Mouse (Mus musculus) hindbrain, embryonic 14.5 days (tissue): ENCODE results near the gene Tor1aip1. TPM values are rescaled to one million over a fixed set of nuclear protein-coding genes. Genes with fewer than 3 reads are reported as not detected.

Experiments
- ATAC-seq: fragments of 200-750 bp; cut with Nextera tagmentation; 2 replicates; pipeline ENCODE4 v1.8.0; 2017; ENCODE audit warnings: moderate number of reproducible peaks, mild to moderate bottlenecking, moderate TSS enrichment, moderate library complexity; ENCODE audit not compliant: low FRiP score
- DNase-seq: peaks from one replicate; pipeline ENCODE4 v3.0.0-alpha.2; 2015; ENCODE audit warnings: low spot score
- H3K27ac ChIP-seq: fragments of 300-500 bp; sonication (generic); 2 replicates; pipeline ENCODE4 v1.5.1; 2014; ENCODE audit warnings: mild to moderate bottlenecking, moderate library complexity
- H3K27me3 ChIP-seq: fragments of 300-500 bp; sonication (generic); 2 replicates; pipeline ENCODE4 v1.6.1; 2014; ENCODE audit warnings: mild to moderate bottlenecking, low read length, mixed read lengths; ENCODE audit not compliant: control insufficient read depth, insufficient read depth
- H3K36me3 ChIP-seq: fragments of 300-500 bp; sonication (generic); replicated peaks from 2 replicates; pipeline ENCODE4 v1.6.1; 2014; ENCODE audit not compliant: control insufficient read depth, insufficient read depth
- H3K4me1 ChIP-seq: fragments of 300-500 bp; sonication (generic); replicated peaks from 2 replicates; pipeline ENCODE4 v1.6.1; 2014; ENCODE audit warnings: antibody characterized with exemption, low read length, mixed read lengths; ENCODE audit not compliant: control insufficient read depth, insufficient read depth
- H3K4me2 ChIP-seq: fragments of 300-500 bp; sonication (generic); replicated peaks from 2 replicates; pipeline ENCODE4 v1.6.1; 2014; ENCODE audit warnings: mild to moderate bottlenecking, moderate library complexity
- H3K4me3 ChIP-seq: fragments of 300-500 bp; sonication (generic); replicated peaks from 2 replicates; pipeline ENCODE4 v1.5.1; 2014; ENCODE audit warnings: mild to moderate bottlenecking, low read length
- H3K9ac ChIP-seq: fragments of 300-500 bp; sonication (generic); 2 replicates; pipeline ENCODE4 v1.6.1; 2014
- H3K9me3 ChIP-seq: fragments of 300-500 bp; sonication (generic); 2 replicates; pipeline ENCODE4 v1.6.1; 2016; ENCODE audit warnings: low read length; ENCODE audit not compliant: control insufficient read depth
- WGBS: fragments of 180-500 bp; shearing (Covaris S2); extraction: QIAGEN DNeasy Blood & Tissue Kit; methylation state at CpG from one replicate; pipeline ENCODE4 v1.1.7; 2014; 5-methylcytosine and 5-hydroxymethylcytosine counted together
- polyA plus RNA-seq: library from polyadenylated mRNA; unstranded; fragments of >200 nt; fragmentation: Nextera tagmentation; extraction: Ambion mirVana; gene quantifications from 2 replicates; pipeline ENCODE4 v1.2.1, GENCODE M21; 2014

Gene Tor1aip1
- polyA plus RNA-seq, 1 experiment from 2014 or later = 18.3 TPM

- no peak for ATAC-seq
- H3K9me3 ChIP-seq = no peaks in the 10 kb centered on the region
- peaks cover 72% of the 10 kb centered on the region for H3K36me3 ChIP-seq
Measured at GRCm38 (mm10) chr1:156009003-156009402, 27.3 kb downstream of the Tor1aip1 start.

DNA sequence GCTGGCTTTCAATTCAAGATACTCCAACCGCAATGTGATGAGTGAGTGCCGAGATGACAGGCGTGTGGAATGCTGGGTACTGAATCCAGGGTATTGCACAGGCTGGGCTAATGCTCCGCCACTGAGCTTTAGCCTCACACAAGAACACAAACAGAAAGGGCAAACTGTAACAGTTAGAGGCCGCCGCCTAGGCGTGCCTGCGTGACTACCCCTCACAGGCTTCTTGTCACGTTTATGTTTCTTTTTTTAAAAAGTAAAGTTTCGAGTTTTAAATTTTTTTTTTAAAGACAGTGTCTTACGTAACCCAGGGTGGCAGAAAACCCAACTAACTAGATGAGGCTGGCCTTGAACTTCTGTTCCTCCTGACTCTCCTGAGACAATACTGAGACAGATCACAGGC is 30.4 kb downstream of the Tor1aip1 start:
- no peak for ATAC-seq
- Histone ChIP-seq H3K4me1 (no peaks in the 10 kb centered on the region), H3K27ac (no peak overlapping the region), H3K4me2 (no peak overlapping the region), H3K9ac (no peak overlapping the region), H3K4me3 (no peak overlapping the region), H3K36me3 (peaks cover 57% of the 10 kb centered on the region), H3K9me3 (no peaks in the 10 kb centered on the region), H3K27me3 (no peaks in the 10 kb centered on the region)
- WGBS = 91% methylated on average over 11 of the region's 11 CpGs
- DNase-seq = no peak

More at GRCm38 (mm10) chr1:156009003-156009402, 27.3 kb downstream of the Tor1aip1 start:
- WGBS = 100% methylated on average over 1 of the region's 1 CpGs
- Histone ChIP-seq H3K4me1 (no peaks in the 10 kb centered on the region), H3K27me3 (no peaks in the 10 kb centered on the region), H3K27ac (no peak overlapping the region), H3K4me2 (no peak overlapping the region), H3K4me3 (no peak overlapping the region), H3K9ac (no peak overlapping the region)
- no peak for DNase-seq

DNA sequence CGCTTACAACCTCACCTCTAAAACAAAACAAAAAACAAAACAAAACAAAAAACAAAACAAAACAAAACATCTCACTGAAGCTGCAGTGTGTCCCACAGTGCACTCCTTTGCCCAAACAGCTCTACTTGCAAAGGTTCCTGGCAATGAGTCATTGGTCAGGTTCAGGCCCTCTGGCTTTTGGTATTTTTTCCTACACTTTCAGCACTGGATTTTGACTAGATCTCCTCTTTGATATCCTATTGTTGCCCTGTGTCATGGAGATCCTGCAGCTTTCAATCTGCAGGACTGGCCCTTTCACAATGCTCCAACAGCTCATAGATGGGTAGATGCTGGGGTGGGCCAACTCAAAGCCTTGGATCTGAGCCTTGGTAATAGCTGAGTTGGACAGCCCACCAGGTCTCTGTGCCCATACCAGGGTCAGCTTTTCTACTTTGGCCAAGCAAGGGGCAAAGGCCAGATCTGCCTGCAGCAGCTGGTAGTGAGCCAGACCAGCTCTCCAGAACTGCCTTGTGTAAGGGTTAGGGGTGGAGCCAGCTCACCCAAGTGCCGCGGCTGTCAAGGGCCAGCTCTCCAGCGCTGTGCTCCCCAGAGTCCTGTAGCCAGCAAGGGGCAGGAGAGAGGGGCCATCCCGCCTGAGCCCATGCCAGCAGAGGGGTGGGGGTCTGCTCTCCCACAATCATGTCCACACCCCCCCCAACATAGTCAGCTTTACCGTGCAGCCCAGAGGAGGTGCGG is 32.9 kb downstream of the Tor1aip1 start:
- H3K9ac ChIP-seq = no peak overlapping the region
- H3K4me1 ChIP-seq = no peaks in the 10 kb centered on the region
- no peaks in the 10 kb centered on the region for H3K9me3 ChIP-seq
- H3K4me2 ChIP-seq = no peak overlapping the region
- 89% methylated on average over 7 of the region's 7 CpGs for WGBS
- DNase-seq (no peak), ATAC-seq (no peak)
- H3K27ac ChIP-seq = no peak overlapping the region
- no peak overlapping the region for H3K4me3 ChIP-seq
- peaks cover 35% of the 10 kb centered on the region for H3K36me3 ChIP-seq
- H3K27me3 ChIP-seq = no peaks in the 10 kb centered on the region

- Histone ChIP-seq H3K4me3 (no peak overlapping the region), H3K4me1 (no peaks in the 10 kb centered on the region), H3K9ac (no peak overlapping the region), H3K9me3 (no peaks in the 10 kb centered on the region), H3K27me3 (no peaks in the 10 kb centered on the region), H3K4me2 (no peak overlapping the region), H3K36me3 (peaks cover 27% of the 10 kb centered on the region), H3K27ac (no peak overlapping the region)
- no peak for DNase-seq
- 92% methylated on average over 8 of the region's 8 CpGs for WGBS
- no peak for ATAC-seq
Measured at GRCm38 (mm10) chr1:156002366-156002765, 33.9 kb downstream of the Tor1aip1 start.

DNA sequence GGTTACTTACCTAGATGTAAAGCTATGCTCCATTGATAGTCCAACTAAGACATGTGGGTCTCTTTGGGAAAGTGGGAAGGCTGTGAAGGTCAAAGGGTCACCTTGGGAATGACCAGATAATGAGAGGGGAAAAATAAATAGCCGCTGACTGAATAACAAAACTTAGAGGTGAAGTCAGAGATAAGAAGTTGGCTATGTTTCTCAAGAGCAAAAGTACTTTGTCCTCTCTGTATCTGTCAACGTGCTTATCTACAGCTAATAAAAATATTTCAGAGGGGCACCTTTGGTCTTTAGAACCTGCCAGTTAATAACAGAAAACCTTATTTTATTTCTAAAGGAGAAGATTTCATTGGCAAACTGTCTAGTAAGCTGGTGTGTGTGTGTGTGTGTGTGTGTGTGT is 40.7 kb downstream of the Tor1aip1 start:
- ATAC-seq (no peak), DNase-seq (no peak)
- Histone ChIP-seq H3K4me3 (no peak overlapping the region), H3K9ac (no peak overlapping the region), H3K4me1 (no peaks in the 10 kb centered on the region), H3K27ac (no peak overlapping the region), H3K4me2 (no peak overlapping the region), H3K36me3 (no peaks in the 10 kb centered on the region), H3K9me3 (no peaks in the 10 kb centered on the region), H3K27me3 (no peaks in the 10 kb centered on the region)
- WGBS = 88% methylated on average over 2 of the region's 2 CpGs

DNA sequence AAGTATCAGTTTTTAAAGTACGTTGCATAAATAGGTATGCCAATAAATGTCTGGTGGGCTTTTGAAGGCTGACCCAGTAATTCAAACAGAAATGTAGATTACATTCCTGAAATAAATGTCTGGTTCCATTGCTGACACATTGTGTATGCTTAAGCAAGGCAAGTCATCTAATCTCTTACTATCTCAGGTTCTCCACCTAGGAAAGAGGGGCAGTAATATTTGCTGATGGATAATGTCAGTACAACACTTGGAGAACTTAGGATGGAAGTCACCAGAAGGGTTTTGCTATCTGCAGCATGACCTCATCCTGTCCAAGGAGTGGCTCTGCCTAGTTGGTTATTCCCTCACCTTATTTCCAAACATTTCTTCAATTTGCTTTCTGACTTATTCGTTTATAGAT is 41.8 kb downstream of the Tor1aip1 start:
- 88% methylated on average over 2 of the region's 2 CpGs for WGBS
- H3K4me3 ChIP-seq = no peak overlapping the region
- H3K9me3 ChIP-seq = no peaks in the 10 kb centered on the region
- no peak overlapping the region for H3K9ac ChIP-seq
- H3K27me3 ChIP-seq = no peaks in the 10 kb centered on the region
- H3K4me1 ChIP-seq = no peaks in the 10 kb centered on the region
- no peak for ATAC-seq
- H3K27ac ChIP-seq = no peak overlapping the region
- H3K36me3 ChIP-seq = no peaks in the 10 kb centered on the region
- DNase-seq = no peak
- H3K4me2 ChIP-seq = no peak overlapping the region

DNA sequence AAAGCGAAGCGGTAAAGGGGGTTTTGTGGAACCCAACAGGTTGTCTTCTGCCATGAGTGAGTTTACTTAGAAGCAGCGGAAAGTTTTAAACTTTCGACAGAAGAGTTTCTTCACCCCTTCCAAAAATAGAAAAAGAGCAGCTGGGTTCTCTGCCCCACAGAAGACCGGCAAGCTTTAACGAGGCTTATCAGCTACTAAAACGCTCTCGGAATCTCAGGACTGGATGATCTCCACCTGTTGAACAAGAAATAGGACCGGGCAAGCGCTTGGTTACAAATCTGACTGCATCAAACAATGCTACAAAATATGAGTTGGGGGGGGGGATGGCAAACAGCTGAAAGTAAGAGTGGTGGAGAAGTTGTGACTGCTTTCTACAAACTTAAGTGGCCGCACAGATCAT is 45.9 kb downstream of the Tor1aip1 start:
- Histone ChIP-seq H3K36me3 (no peaks in the 10 kb centered on the region), H3K4me3 (no peak overlapping the region), H3K4me2 (no peak overlapping the region), H3K4me1 (no peaks in the 10 kb centered on the region), H3K27ac (no peak overlapping the region), H3K9me3 (no peaks in the 10 kb centered on the region), H3K9ac (no peak overlapping the region), H3K27me3 (no peaks in the 10 kb centered on the region)
- WGBS = 90% methylated on average over 11 of the region's 11 CpGs
- no peak for DNase-seq
- ATAC-seq = no peak

- 14% methylated on average over 2 of the region's 2 CpGs for WGBS
- Histone ChIP-seq H3K9me3 (no peaks in the 10 kb centered on the region), H3K4me2 (no peak overlapping the region), H3K27me3 (no peaks in the 10 kb centered on the region), H3K4me3 (no peak overlapping the region), H3K9ac (no peak overlapping the region), H3K27ac (no peak overlapping the region), H3K36me3 (no peaks in the 10 kb centered on the region), H3K4me1 (no peaks in the 10 kb centered on the region)
- ATAC-seq = no peak
- peak; percentile 51 for DNase-seq
Measured at GRCm38 (mm10) chr1:155989387-155989786, 46.9 kb downstream of the Tor1aip1 start.

- no peak for ATAC-seq
- WGBS = 80% methylated on average over 2 of the region's 2 CpGs
Measured at GRCm38 (mm10) chr1:155987625-155988024, 48.7 kb downstream of the Tor1aip1 start.

DNA sequence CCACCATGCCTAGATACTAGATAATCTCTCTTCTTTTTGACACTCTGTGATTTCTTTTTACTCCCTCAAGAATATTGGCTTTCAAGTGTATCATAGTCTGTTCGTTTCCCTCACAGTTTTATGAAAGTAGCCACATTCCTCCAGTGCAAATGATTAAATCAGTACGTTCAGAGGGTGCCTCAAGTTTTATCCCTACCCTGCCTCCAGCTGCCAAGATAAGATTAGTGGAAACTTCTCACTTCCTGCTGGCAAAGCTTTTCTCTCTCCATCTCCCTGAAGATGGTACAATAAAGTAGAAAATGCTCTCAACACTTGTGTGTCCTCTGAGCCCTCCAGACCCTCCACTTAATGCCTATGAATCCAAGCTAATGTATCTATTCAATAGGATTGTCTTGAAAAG is 61.3 kb downstream of the Tor1aip1 start:
- no peaks in the 10 kb centered on the region for H3K27me3 ChIP-seq
- H3K4me1 ChIP-seq = peaks cover 19% of the 10 kb centered on the region
- no peak overlapping the region for H3K27ac ChIP-seq
- WGBS = 66% methylated on average over 2 of the region's 2 CpGs
- no peak for ATAC-seq
- no peak overlapping the region for H3K9ac ChIP-seq
- no peak overlapping the region for H3K4me3 ChIP-seq
- DNase-seq = no peak
- H3K9me3 ChIP-seq = no peaks in the 10 kb centered on the region
- H3K36me3 ChIP-seq = no peaks in the 10 kb centered on the region
- H3K4me2 ChIP-seq = no peak overlapping the region

More at GRCm38 (mm10) chr1:155987625-155988024, 48.7 kb downstream of the Tor1aip1 start:
- no peak for DNase-seq
- H3K4me3 ChIP-seq = no peak overlapping the region
- H3K9me3 ChIP-seq = no peaks in the 10 kb centered on the region
- no peaks in the 10 kb centered on the region for H3K4me1 ChIP-seq
- H3K9ac ChIP-seq = no peak overlapping the region
- H3K36me3 ChIP-seq = no peaks in the 10 kb centered on the region
- H3K27ac ChIP-seq = no peak overlapping the region
- H3K4me2 ChIP-seq = no peak overlapping the region
- no peaks in the 10 kb centered on the region for H3K27me3 ChIP-seq
